Mouse (Mus musculus) liver, adult 2 months (tissue): ENCODE measurements at regions not wholly inside any gene's neighbourhood (a gene's known extent, or its start where the extent isn't known, plus 50 kb on each side); places are given as distances from the start of the nearest gene placed in this dataset.

Experiments used
- CTCF ChIP-seq: fragments of 200-500 bp; IDR thresholded peaks from 2 replicates; pipeline ENCODE4 v1.5.1; 2011; ENCODE audit warnings: low read depth, low read length, control low read depth
- POLR2A ChIP-seq: fragments of 200-500 bp; IDR thresholded peaks from 2 replicates; pipeline ENCODE4 v1.6.1; 2011; ENCODE audit warnings: low read length, control low read depth; ENCODE audit not compliant: insufficient read depth; ENCODE audit errors: extremely low read depth

- no peak for TF ChIP-seq CTCF
- TF ChIP-seq POLR2A: no peak
Measured at GRCm38 (mm10) chr1:94366606-94367005, 314.3 kb upstream of the Pdcd1 start.
